Mouse (Mus musculus) liver, embryonic 14.5 days (tissue): Measurements from ENCODE around the gene Clpsl2. TPM values are rescaled to one million over a fixed set of nuclear protein-coding genes. Genes with fewer than 3 reads are reported as not detected.

Experiments
- ATAC-seq: fragments of 200-750 bp; cut with Nextera tagmentation; 2 replicates; pipeline ENCODE4 v1.8.0; 2017; ENCODE audit warnings: moderate number of reproducible peaks, mild to moderate bottlenecking, moderate library complexity; ENCODE audit not compliant: insufficient read depth
- DNase-seq, 3 experiments: peaks; one replicate each; pipeline ENCODE4 v3.0.0-alpha.2; 2012 to 2013; ENCODE audit warnings: low read depth in 3 of 3, low spot score in 3 of 3
- H3K27ac ChIP-seq: fragments of 300-500 bp; sonication (generic); 2 replicates; pipeline ENCODE4 v1.5.1; 2014; ENCODE audit warnings: moderate library complexity, mild to moderate bottlenecking, control low read depth, inconsistent platforms
- H3K27me3 ChIP-seq: fragments of 300-500 bp; sonication (generic); 2 replicates; pipeline ENCODE4 v1.6.1; 2014; ENCODE audit warnings: mild to moderate bottlenecking, low read length, moderate library complexity; ENCODE audit not compliant: control insufficient read depth, insufficient read depth
- H3K36me3 ChIP-seq: fragments of 300-500 bp; sonication (generic); replicated peaks from 2 replicates; pipeline ENCODE4 v1.6.1; 2014; ENCODE audit warnings: low read depth; ENCODE audit not compliant: control insufficient read depth, insufficient read depth
- H3K4me1 ChIP-seq, 2 experiments: fragments of 200-500 bp in 1 of 2; fragments of 300-500 bp in 1 of 2; sonication (generic) in 1 of 2; replicated peaks; 2 replicates each; pipeline ENCODE4 v1.6.1; 2012 to 2014; ENCODE audit warnings: antibody characterized with exemption in 1 of 2, inconsistent platforms in 1 of 2, low read length in 1 of 2; ENCODE audit not compliant: control insufficient read depth in 2 of 2, insufficient read depth in 2 of 2
- H3K4me2 ChIP-seq: fragments of 300-500 bp; sonication (generic); 2 replicates; pipeline ENCODE4 v1.6.1; 2014; ENCODE audit warnings: low read depth, mild to moderate bottlenecking, control low read depth, moderate library complexity
- H3K4me3 ChIP-seq, 2 experiments: fragments of 200-500 bp in 1 of 2; fragments of 300-500 bp in 1 of 2; sonication (generic) in 1 of 2; 2 replicates each; pipeline ENCODE4 v1.5.1; 2012 to 2014; ENCODE audit warnings: low read depth in 2 of 2, low read length in 2 of 2, mild to moderate bottlenecking in 2 of 2, control low read depth in 1 of 2, inconsistent platforms in 1 of 2, moderate library complexity in 1 of 2; ENCODE audit not compliant: insufficient read depth in 1 of 2
- H3K9ac ChIP-seq: fragments of 300-500 bp; sonication (generic); replicated peaks from 2 replicates; pipeline ENCODE4 v1.6.1; 2014; ENCODE audit warnings: mild to moderate bottlenecking, control low read depth, moderate library complexity
- H3K9me3 ChIP-seq: fragments of 300-500 bp; sonication (generic); 2 replicates; pipeline ENCODE4 v1.6.1; 2016; ENCODE audit warnings: low read length, mixed read lengths; ENCODE audit not compliant: control insufficient read depth
- CTCF ChIP-seq: IDR thresholded peaks from 2 replicates; pipeline ENCODE4 v1.5.1; 2016; ENCODE audit warnings: antibody characterized with exemption, low read depth, control low read depth
- EP300 ChIP-seq: IDR thresholded peaks from 2 replicates; pipeline ENCODE4 v1.6.1; 2016; ENCODE audit warnings: antibody characterized with exemption, low read depth
- WGBS: fragments of 180-500 bp; shearing (Covaris S2); extraction: QIAGEN DNeasy Blood & Tissue Kit; methylation state at CpG from one replicate; pipeline ENCODE4 v1.1.7; 2014; ENCODE audit not compliant: insufficient replicate concordance; 5-methylcytosine and 5-hydroxymethylcytosine counted together
- polyA plus RNA-seq, 2 experiments: library from polyadenylated mRNA; depleted of rRNA in 1 of 2; stranded (reverse) in 1 of 2; unstranded in 1 of 2; fragments of >200 nt; fragmentation: Nextera tagmentation in 1 of 2; extraction: Ambion mirVana in 1 of 2; gene quantifications; 2 replicates each; pipeline versions ENCODE4 v1.2.1 to v1.2.3; 2012 to 2014

Gene Clpsl2
- polyA plus RNA-seq, 2 experiments = not detected

- Histone ChIP-seq H3K9me3 (no peaks in the 10 kb centered on the region), H3K27me3 (peaks cover 16% of the 10 kb centered on the region), H3K9ac (no peak within 1 kb of the TSS), H3K4me2 (peak within 1 kb of the TSS; percentile 63), H3K4me3 (peak within 1 kb of the TSS; percentile 15 to 40), H3K27ac (no peak within 1 kb of the TSS), H3K36me3 (no peaks in the 10 kb centered on the region), H3K4me1 (peaks cover 0 to 8% of the 10 kb centered on the region in 2 experiments; a peak in 1 of 4 replicates)
- ATAC-seq = no peak
- WGBS = 17% methylated on average over 16 of the region's 16 CpGs
- no peak for TF ChIP-seq CTCF
- no peak for TF ChIP-seq EP300
- no peak for DNase-seq
These were observed 31.7 kb upstream of the Clpsl2 start, which contains the start of gene Fkbp5 for GRCm38 (mm10) chr17:28517441-28517955. Gene Fkbp5, minus strand, starts transcription at chr17:28517527.

- peaks cover 20% of the 10 kb centered on the region for H3K27me3 ChIP-seq
- H3K27ac ChIP-seq = no peak overlapping the region
- H3K9ac ChIP-seq = no peak overlapping the region
- peak overlapping the region; percentile 63 for H3K4me2 ChIP-seq
- ATAC-seq (peak; percentile 26; the same call in 1 of the 2 replicates), DNase-seq (no peak)
- H3K9me3 ChIP-seq = no peaks in the 10 kb centered on the region
- H3K4me1 ChIP-seq = peaks cover 0 to 8% of the 10 kb centered on the region in 2 experiments; a peak in 1 of 4 replicates
- peak overlapping the region; percentile 15 to 40 for H3K4me3 ChIP-seq
- TF ChIP-seq CTCF (no peak), EP300 (no peak)
- 1% methylated on average over 45 of the region's 46 CpGs for WGBS
- no peaks in the 10 kb centered on the region for H3K36me3 ChIP-seq
These were observed 31.1 kb upstream of the Clpsl2 start for GRCm38 (mm10) chr17:28517956-28518614.

- H3K4me1 ChIP-seq = peaks cover 0 to 11% of the 10 kb centered on the region in 2 experiments; a peak in 2 of 4 replicates
- no peak for DNase-seq
These were observed 30.6 kb upstream of the Clpsl2 start for GRCm38 (mm10) chr17:28518615-28519071.

GRCm38 (mm10) chr17:28519827-28520226 lies 29.4 kb upstream of the Clpsl2 start:
- no peak for ATAC-seq
- TF ChIP-seq CTCF (peak; percentile 56), EP300 (no peak)
- Histone ChIP-seq H3K36me3 (no peaks in the 10 kb centered on the region), H3K9me3 (no peaks in the 10 kb centered on the region), H3K4me1 (peaks cover 0 to 11% of the 10 kb centered on the region in 2 experiments; a peak in 2 of 4 replicates), H3K4me3 (no peak overlapping the region), H3K27me3 (peaks cover 26% of the 10 kb centered on the region), H3K27ac (no peak overlapping the region), H3K9ac (no peak overlapping the region), H3K4me2 (no peak overlapping the region)
- WGBS = 65% methylated on average over 3 of the region's 3 CpGs
- DNase-seq = no peak

More at GRCm38 (mm10) chr17:28518615-28519071, 30.6 kb upstream of the Clpsl2 start:
- H3K27ac ChIP-seq = no peak overlapping the region
- 7% methylated on average over 8 of the region's 8 CpGs for WGBS
- no peak overlapping the region for H3K9ac ChIP-seq
- H3K4me3 ChIP-seq = peak overlapping the region; percentile 15 to 40; a peak in 3 of 4 replicates
- H3K27me3 ChIP-seq = peaks cover 26% of the 10 kb centered on the region
- no peak for TF ChIP-seq CTCF
- no peak for TF ChIP-seq EP300
- no peak for ATAC-seq
- peak overlapping the region; percentile 63 for H3K4me2 ChIP-seq
- no peaks in the 10 kb centered on the region for H3K9me3 ChIP-seq
- no peaks in the 10 kb centered on the region for H3K36me3 ChIP-seq

- Histone ChIP-seq H3K9me3 (no peaks in the 10 kb centered on the region), H3K9ac (no peak overlapping the region), H3K36me3 (no peaks in the 10 kb centered on the region), H3K4me3 (no peak overlapping the region), H3K27me3 (peaks cover 26% of the 10 kb centered on the region), H3K4me2 (no peak overlapping the region), H3K4me1 (peaks cover 0 to 13% of the 10 kb centered on the region in 2 experiments; a peak in 2 of 4 replicates), H3K27ac (no peak overlapping the region)
- DNase-seq = no peak
- no peak for ATAC-seq
- TF ChIP-seq EP300 = no peak
- 50% methylated on average over 4 of the region's 4 CpGs for WGBS
These were observed 28.6 kb upstream of the Clpsl2 start for GRCm38 (mm10) chr17:28520561-28520960.
